Mouse (Mus musculus) fat pad, adult 2 months (tissue): ENCODE data around the gene Trat1.

ENCODE experiments used
- DNase-seq: peaks from one replicate; pipeline ENCODE4 v3.0.0-alpha.2; 2011; ENCODE audit warnings: low read depth, low spot score; ENCODE audit errors: extremely low read depth

The Trat1 gene

GRCm38 (mm10) chr16:48720259-48720658, 51.6 kb downstream of the Trat1 start:
- no peak for DNase-seq

- DNase-seq: no peak
Measured at GRCm38 (mm10) chr16:48719679-48720078, 52.1 kb downstream of the Trat1 start.

GRCm38 (mm10) chr16:48716343-48716742, 55.5 kb downstream of the Trat1 start:
- DNase-seq: no peak

GRCm38 (mm10) chr16:48701896-48702295, 69.9 kb downstream of the Trat1 start:
- DNase-seq: no peak
